Mouse (Mus musculus) heart, postnatal 25 days (tissue): Measurements from ENCODE around the gene C87436. TPM values are rescaled to one million over a fixed set of nuclear protein-coding genes. Genes with fewer than 3 reads are reported as not detected.

Experiments used
- DNase-seq: peaks from one replicate; pipeline ENCODE4 v3.0.0; 2022; ENCODE audit warnings: low spot score
- intact Hi-C: fragments of 180-260 bp; cut with DNase I; formaldehyde crosslinking; loops from one replicate; pipeline ENCODE4 v1.15.1; 2025
- total RNA-seq, 2 experiments: library from RNA; stranded (reverse); gene quantifications; 2 replicates each; pipeline ENCODE4 v1.2.3; 2021

The C87436 gene
- 10 to 100 TPM in 1 of 2 experiments, 1 to 10 TPM in 1; 9.1 to 12.4 TPM for total RNA-seq

GRCm38 (mm10) chr6:86438272-86439118 lies at the start of gene C87436:
C87436 (plus strand) TSS chr6:86438374.
- peak; percentile 89 for DNase-seq
- intact Hi-C loops, result loop anchor here (10.0 kb wide), 1 partner anchor 236 kb away; no protein-coding TSS in a partner anchor

- no peak for DNase-seq
- intact Hi-C loops, result no loop called here
Observed at GRCm38 (mm10) chr6:86388461-86388860, 49.7 kb upstream of the C87436 start.

GRCm38 (mm10) chr6:86391326-86391725 lies 46.8 kb upstream of the C87436 start:
- no peak for DNase-seq
- intact Hi-C loops, result no loop called here

GRCm38 (mm10) chr6:86393187-86393586 lies 45.0 kb upstream of the C87436 start:
- no peak for DNase-seq
- intact Hi-C loops, result no loop called here

- intact Hi-C loops, result no loop called here
- no peak for DNase-seq
Observed at GRCm38 (mm10) chr6:86394078-86394720, 44.0 kb upstream of the C87436 start.

GRCm38 (mm10) chr6:86395021-86395420 lies 43.2 kb upstream of the C87436 start:
- intact Hi-C loops, result no loop called here
- no peak for DNase-seq

- no peak for DNase-seq
- intact Hi-C loops, result loop anchor here (2.0 kb wide), 1 partner anchor 25 kb away; the partner anchor contains the start of gene Snrpg
Observed at GRCm38 (mm10) chr6:86395969-86396368, 42.2 kb upstream of the C87436 start.

- intact Hi-C loops, result loop anchor here (2.0 kb wide), 1 partner anchor 26 kb away; the partner anchor contains the start of gene Snrpg
Observed at GRCm38 (mm10) chr6:86396581-86397256, 41.5 kb upstream of the C87436 start, which contains the start of gene Pcyox1. Pcyox1 (minus strand) TSS chr6:86397154.

GRCm38 (mm10) chr6:86397257-86397980 lies 40.8 kb upstream of the C87436 start:
- no peak for DNase-seq
- intact Hi-C loops, result loop anchor here (2.0 kb wide), 1 partner anchor 27 kb away; the partner anchor contains the start of gene Snrpg

More at GRCm38 (mm10) chr6:86396581-86397256, 41.5 kb upstream of the C87436 start, which contains the start of gene Pcyox1:
- peak; percentile 84 for DNase-seq

GRCm38 (mm10) chr6:86398986-86399385 lies 39.2 kb upstream of the C87436 start:
- intact Hi-C loops, result no loop called here
- DNase-seq, result no peak

GRCm38 (mm10) chr6:86399995-86400394 lies 38.2 kb upstream of the C87436 start:
- DNase-seq, result no peak
- intact Hi-C loops, result loop anchor here (5.0 kb wide), 2 partner anchors 258 to 273 kb away; no protein-coding TSS in a partner anchor

- intact Hi-C loops, result loop anchor here (5.0 kb wide), 2 partner anchors 259 to 274 kb away; no protein-coding TSS in a partner anchor
- peak; percentile 38 for DNase-seq
Observed at GRCm38 (mm10) chr6:86400972-86401371, 37.2 kb upstream of the C87436 start.

GRCm38 (mm10) chr6:86402681-86403607 lies 35.2 kb upstream of the C87436 start:
- intact Hi-C loops, result loop anchor here (2.0 to 5.0 kb wide), 3 partner anchors 38 to 276 kb away; partner anchors contain the start of gene Fam136a
- DNase-seq, result no peak

GRCm38 (mm10) chr6:86403728-86404099 lies 34.5 kb upstream of the C87436 start:
- intact Hi-C loops, result loop anchor here (2.0 to 5.0 kb wide), 3 partner anchors 39 to 276 kb away; partner anchors contain the start of gene Fam136a
- DNase-seq, result no peak

GRCm38 (mm10) chr6:86404100-86404861 lies 33.9 kb upstream of the C87436 start, which contains the start of gene Tia1:
Tia1 (plus strand) TSS chr6:86404219.
- peak; percentile 96 for DNase-seq
- intact Hi-C loops, result loop anchor here (5.0 kb wide), 2 partner anchors 262 to 277 kb away; no protein-coding TSS in a partner anchor

- intact Hi-C loops, result loop anchor here (5.0 kb wide), 2 partner anchors 263 to 278 kb away; no protein-coding TSS in a partner anchor
- DNase-seq, result no peak
Observed at GRCm38 (mm10) chr6:86404996-86405395, 33.2 kb upstream of the C87436 start.

GRCm38 (mm10) chr6:86406306-86406705 lies 31.9 kb upstream of the C87436 start:
- intact Hi-C loops, result no loop called here

More at GRCm38 (mm10) chr6:86406306-86406705, 31.9 kb upstream of the C87436 start:
- DNase-seq, result no peak
